Mouse (Mus musculus): ENCODE measurements around the gene Ecm1. TPM values are rescaled to one million over a fixed set of nuclear protein-coding genes. Genes with fewer than 3 reads are reported as not detected.

Ecm1 gene
- polyA plus RNA-seq, 1 experiment from 2014 or later, result 174 TPM

DNA sequence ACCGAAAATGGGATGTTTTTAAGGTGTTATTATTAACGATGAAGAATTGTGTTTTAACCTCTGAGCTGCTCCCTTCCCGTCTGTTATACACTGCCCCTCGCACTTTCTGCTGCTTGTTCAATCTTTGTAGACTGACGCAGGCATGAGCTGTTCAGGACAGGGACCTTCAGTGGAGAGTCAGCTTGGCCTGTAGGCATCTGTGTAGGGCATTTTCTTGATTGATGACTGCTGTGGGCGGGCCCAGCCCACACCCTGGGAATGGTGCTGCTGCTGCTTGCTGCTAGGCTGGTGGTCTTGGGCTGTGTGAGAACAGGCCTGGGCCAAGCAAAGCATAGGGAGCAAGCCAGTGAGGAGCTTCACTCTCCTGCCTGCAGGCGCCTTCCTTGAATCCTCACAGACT lies 8.9 kb downstream of the Ecm1 start:
- Histone ChIP-seq H3K4me2 (replicated peaks; ENCODE audit: low read depth, low read length) (no peak overlapping the region), H3K27me3 (ENCODE audit: insufficient read depth, low read length) (no peaks in the 10 kb centered on the region), H3K4me3 (ENCODE audit: low read length) (no peak overlapping the region), H3K9me3 (ENCODE audit: low read length) (no peaks in the 10 kb centered on the region), H3K4me1 (ENCODE audit: insufficient read depth, low read length) (0 out of 2 replicates have a peak, but pooled peaks cover 9% of the 10 kb centered on the region), H3K27ac (ENCODE audit: low read length) (no peak overlapping the region), H3K9ac (replicated peaks; ENCODE audit: low read length) (no peak overlapping the region), H3K36me3 (ENCODE audit: insufficient read depth, low read length) (peaks cover 3% of the 10 kb centered on the region; the same call in 1 of the 2 replicates)
- no peak for ATAC-seq (ENCODE audit: low FRiP score, low TSS enrichment)
- 76% methylated on average over 7 of the region's 7 CpGs for WGBS

GRCm38 (mm10) chr3:95728906-95729305 lies 10.5 kb downstream of the Ecm1 start:
- Histone ChIP-seq H3K4me3 (ENCODE audit: low read length) (no peak overlapping the region), H3K9me3 (ENCODE audit: low read length) (no peaks in the 10 kb centered on the region), H3K9ac (replicated peaks; ENCODE audit: low read length) (no peak overlapping the region), H3K4me1 (ENCODE audit: insufficient read depth, low read length) (0 out of 2 replicates have a peak, but pooled peaks cover 9% of the 10 kb centered on the region), H3K4me2 (replicated peaks; ENCODE audit: low read depth, low read length) (no peak overlapping the region), H3K36me3 (ENCODE audit: insufficient read depth, low read length) (no peaks in the 10 kb centered on the region), H3K27ac (ENCODE audit: low read length) (no peak overlapping the region), H3K27me3 (ENCODE audit: insufficient read depth, low read length) (no peaks in the 10 kb centered on the region)
- ATAC-seq (ENCODE audit: low FRiP score, low TSS enrichment), result no peak
- 91% methylated on average over 2 of the region's 2 CpGs for WGBS

DNA sequence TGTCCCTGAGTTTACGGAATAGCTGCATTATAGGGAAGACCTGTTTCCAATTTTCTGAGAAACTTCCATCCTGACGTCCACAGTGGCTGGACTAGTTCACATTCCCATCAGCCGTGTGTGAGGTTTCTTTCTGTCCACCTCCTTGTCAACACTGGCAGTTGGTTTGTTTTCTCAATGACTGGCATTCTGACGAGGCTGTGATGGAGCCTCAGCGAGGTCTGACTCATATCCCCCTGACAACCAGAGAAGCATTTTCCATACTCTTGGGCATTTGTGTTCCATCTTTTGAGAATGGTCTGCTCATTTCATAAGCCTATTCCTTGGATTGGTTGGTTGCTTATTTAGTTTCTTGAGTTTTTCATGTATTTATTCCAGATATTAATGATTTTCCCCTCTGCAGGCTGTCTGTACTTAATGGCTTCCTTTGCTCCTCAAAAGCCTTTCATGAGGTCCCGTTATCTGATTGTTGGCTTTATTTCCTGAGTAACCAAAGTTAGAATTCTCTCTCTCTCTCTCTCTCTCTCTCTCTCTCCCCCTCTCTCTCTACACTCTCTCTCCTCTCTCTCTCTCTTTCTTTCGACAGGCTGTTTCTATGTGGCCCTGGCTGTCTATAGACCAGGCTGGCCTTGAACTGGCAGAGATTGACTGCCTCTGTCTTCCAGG lies 12.5 kb downstream of the Ecm1 start:
- 56% methylated on average over 7 of the region's 7 CpGs for WGBS

GRCm38 (mm10) chr3:95725863-95726262 lies 13.5 kb downstream of the Ecm1 start:
- no peak for ATAC-seq (ENCODE audit: low FRiP score, low TSS enrichment)
- H3K27ac ChIP-seq (ENCODE audit: low read length), result no peak overlapping the region
- H3K9ac ChIP-seq (replicated peaks; ENCODE audit: low read length), result no peak overlapping the region
- H3K9me3 ChIP-seq (ENCODE audit: low read length), result no peaks in the 10 kb centered on the region
- no peaks in the 10 kb centered on the region for H3K27me3 ChIP-seq (ENCODE audit: insufficient read depth, low read length)
- 85% methylated on average over 7 of the region's 7 CpGs for WGBS
- H3K4me1 ChIP-seq (ENCODE audit: insufficient read depth, low read length), result no peaks in the 10 kb centered on the region
- no peak overlapping the region for H3K4me2 ChIP-seq (replicated peaks; ENCODE audit: low read depth, low read length)
- no peak overlapping the region for H3K4me3 ChIP-seq (ENCODE audit: low read length)
- no peaks in the 10 kb centered on the region for H3K36me3 ChIP-seq (ENCODE audit: insufficient read depth, low read length)

More for the DNA sequence above, 12.5 kb downstream of the Ecm1 start:
- no peaks in the 10 kb centered on the region for H3K9me3 ChIP-seq (ENCODE audit: low read length)
- no peaks in the 10 kb centered on the region for H3K27me3 ChIP-seq (ENCODE audit: insufficient read depth, low read length)
- H3K4me2 ChIP-seq (replicated peaks; ENCODE audit: low read depth, low read length), result no peak overlapping the region
- H3K4me3 ChIP-seq (ENCODE audit: low read length), result no peak overlapping the region
- no peak for ATAC-seq (ENCODE audit: low FRiP score, low TSS enrichment)
- no peaks in the 10 kb centered on the region for H3K4me1 ChIP-seq (ENCODE audit: insufficient read depth, low read length)
- H3K9ac ChIP-seq (replicated peaks; ENCODE audit: low read length), result no peak overlapping the region
- no peak overlapping the region for H3K27ac ChIP-seq (ENCODE audit: low read length)
- H3K36me3 ChIP-seq (ENCODE audit: insufficient read depth, low read length), result no peaks in the 10 kb centered on the region

DNA sequence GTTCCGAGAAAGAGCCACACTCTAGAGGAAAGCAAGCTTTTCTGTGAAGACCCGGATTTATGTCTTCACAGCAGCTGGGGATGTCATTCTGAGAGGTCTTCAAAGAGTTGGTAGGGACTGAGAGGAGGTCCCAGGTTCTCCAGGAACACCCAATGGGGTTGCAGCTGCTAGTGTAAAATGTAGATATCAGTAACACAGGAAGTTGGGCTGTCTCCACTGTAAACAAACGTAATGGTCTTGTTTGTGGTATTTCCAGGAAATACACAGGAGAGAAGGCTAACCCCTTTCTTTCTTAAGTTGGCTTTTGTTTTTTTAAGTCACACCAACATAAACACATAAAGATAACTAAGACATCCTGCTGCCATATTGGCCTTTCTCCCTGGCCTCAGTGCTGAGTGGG lies 17.0 kb downstream of the Ecm1 start:
- Histone ChIP-seq H3K27ac (ENCODE audit: low read length) (no peak overlapping the region), H3K9me3 (ENCODE audit: low read length) (no peaks in the 10 kb centered on the region), H3K4me2 (replicated peaks; ENCODE audit: low read depth, low read length) (no peak overlapping the region), H3K36me3 (ENCODE audit: insufficient read depth, low read length) (no peaks in the 10 kb centered on the region), H3K4me1 (ENCODE audit: insufficient read depth, low read length) (no peaks in the 10 kb centered on the region), H3K27me3 (ENCODE audit: insufficient read depth, low read length) (no peaks in the 10 kb centered on the region), H3K9ac (replicated peaks; ENCODE audit: low read length) (no peak overlapping the region), H3K4me3 (ENCODE audit: low read length) (no peak overlapping the region)
- ATAC-seq (ENCODE audit: low FRiP score, low TSS enrichment), result no peak
- WGBS, result 53% methylated on average over 3 of the region's 3 CpGs

DNA sequence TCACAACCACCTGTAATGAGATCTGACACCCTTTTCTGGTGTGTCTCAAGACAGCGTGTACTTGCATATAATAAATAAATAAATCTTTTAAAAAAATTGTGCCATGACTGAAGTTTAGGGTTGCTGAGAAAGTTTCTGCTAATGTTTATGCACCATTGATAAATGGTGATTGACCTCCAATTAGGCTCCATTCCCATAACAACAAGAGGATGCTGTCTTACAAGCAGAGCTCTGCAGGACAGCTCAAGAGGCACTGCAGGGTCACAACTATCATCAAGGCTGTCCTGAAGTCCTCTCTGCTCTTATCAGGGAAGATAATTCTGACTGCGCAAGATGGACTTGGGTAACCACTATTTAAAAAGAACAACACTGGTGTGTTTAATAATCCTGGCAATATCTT lies 21.2 kb downstream of the Ecm1 start:
- Histone ChIP-seq H3K27me3 (ENCODE audit: insufficient read depth, low read length) (no peaks in the 10 kb centered on the region), H3K9me3 (ENCODE audit: low read length) (no peaks in the 10 kb centered on the region), H3K4me2 (replicated peaks; ENCODE audit: low read depth, low read length) (no peak overlapping the region), H3K27ac (ENCODE audit: low read length) (no peak overlapping the region), H3K9ac (replicated peaks; ENCODE audit: low read length) (no peak overlapping the region), H3K4me1 (ENCODE audit: insufficient read depth, low read length) (no peaks in the 10 kb centered on the region), H3K36me3 (ENCODE audit: insufficient read depth, low read length) (peaks cover 2% of the 10 kb centered on the region; the same call in 1 of the 2 replicates), H3K4me3 (ENCODE audit: low read length) (no peak overlapping the region)
- whole genome bisulfite sequencing, result 91% methylated on average over 2 of the region's 2 CpGs
- ATAC-seq (ENCODE audit: low FRiP score, low TSS enrichment), result no peak

GRCm38 (mm10) chr3:95716075-95716474 lies 23.3 kb downstream of the Ecm1 start:
- ATAC-seq (ENCODE audit: low FRiP score, low TSS enrichment), result no peak
- H3K4me2 ChIP-seq (replicated peaks; ENCODE audit: low read depth, low read length), result no peak overlapping the region
- no peaks in the 10 kb centered on the region for H3K9me3 ChIP-seq (ENCODE audit: low read length)
- H3K27me3 ChIP-seq (ENCODE audit: insufficient read depth, low read length), result no peaks in the 10 kb centered on the region
- no peak overlapping the region for H3K4me3 ChIP-seq (ENCODE audit: low read length)
- peaks cover 4% of the 10 kb centered on the region; the same call in 1 of the 2 replicates for H3K36me3 ChIP-seq (ENCODE audit: insufficient read depth, low read length)
- no peak overlapping the region for H3K9ac ChIP-seq (replicated peaks; ENCODE audit: low read length)
- no peak overlapping the region for H3K27ac ChIP-seq (ENCODE audit: low read length)
- WGBS, result 89% methylated on average over 1 of the region's 1 CpGs
- no peaks in the 10 kb centered on the region for H3K4me1 ChIP-seq (ENCODE audit: insufficient read depth, low read length)

DNA sequence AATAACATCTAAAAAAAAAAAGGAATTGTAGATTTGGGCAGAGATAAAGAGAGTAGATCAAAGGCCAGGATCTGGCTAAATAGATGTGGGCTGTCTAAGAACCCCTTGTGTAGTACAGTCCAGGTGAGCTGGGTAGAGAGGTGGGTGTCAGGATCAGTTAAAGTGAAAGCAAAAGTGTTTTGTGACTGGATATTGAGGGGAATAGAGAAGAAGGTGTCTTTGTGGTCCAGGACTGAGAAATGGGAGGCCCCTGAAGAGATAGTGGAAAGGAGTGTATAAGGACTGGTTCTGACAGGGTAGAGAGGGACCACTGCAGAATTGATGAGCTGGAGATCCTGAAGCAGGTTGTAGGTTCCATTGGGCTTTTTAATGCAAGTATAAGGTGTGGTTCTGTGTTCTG lies 29.4 kb downstream of the Ecm1 start:
- Histone ChIP-seq H3K9ac (replicated peaks; ENCODE audit: low read length) (no peak overlapping the region), H3K4me2 (replicated peaks; ENCODE audit: low read depth, low read length) (no peak overlapping the region), H3K36me3 (ENCODE audit: insufficient read depth, low read length) (peaks cover 4% of the 10 kb centered on the region; the same call in 1 of the 2 replicates), H3K27me3 (ENCODE audit: insufficient read depth, low read length) (no peaks in the 10 kb centered on the region), H3K9me3 (ENCODE audit: low read length) (no peaks in the 10 kb centered on the region), H3K4me1 (ENCODE audit: insufficient read depth, low read length) (0 out of 2 replicates have a peak, but pooled peaks cover 2% of the 10 kb centered on the region), H3K27ac (ENCODE audit: low read length) (no peak overlapping the region), H3K4me3 (ENCODE audit: low read length) (no peak overlapping the region)
- ATAC-seq (ENCODE audit: low FRiP score, low TSS enrichment), result no peak

- Histone ChIP-seq H3K9me3 (ENCODE audit: low read length) (no peaks in the 10 kb centered on the region), H3K9ac (replicated peaks; ENCODE audit: low read length) (no peak overlapping the region), H3K36me3 (ENCODE audit: insufficient read depth, low read length) (peaks cover 4% of the 10 kb centered on the region; the same call in 1 of the 2 replicates), H3K4me3 (ENCODE audit: low read length) (no peak overlapping the region), H3K27ac (ENCODE audit: low read length) (no peak overlapping the region), H3K4me2 (replicated peaks; ENCODE audit: low read depth, low read length) (no peak overlapping the region), H3K27me3 (ENCODE audit: insufficient read depth, low read length) (no peaks in the 10 kb centered on the region), H3K4me1 (ENCODE audit: insufficient read depth, low read length) (0 out of 2 replicates have a peak, but pooled peaks cover 2% of the 10 kb centered on the region)
- WGBS, result 85% methylated on average over 4 of the region's 4 CpGs
- ATAC-seq (ENCODE audit: low FRiP score, low TSS enrichment), result no peak
Measured at GRCm38 (mm10) chr3:95709044-95709443, 30.3 kb downstream of the Ecm1 start.

DNA sequence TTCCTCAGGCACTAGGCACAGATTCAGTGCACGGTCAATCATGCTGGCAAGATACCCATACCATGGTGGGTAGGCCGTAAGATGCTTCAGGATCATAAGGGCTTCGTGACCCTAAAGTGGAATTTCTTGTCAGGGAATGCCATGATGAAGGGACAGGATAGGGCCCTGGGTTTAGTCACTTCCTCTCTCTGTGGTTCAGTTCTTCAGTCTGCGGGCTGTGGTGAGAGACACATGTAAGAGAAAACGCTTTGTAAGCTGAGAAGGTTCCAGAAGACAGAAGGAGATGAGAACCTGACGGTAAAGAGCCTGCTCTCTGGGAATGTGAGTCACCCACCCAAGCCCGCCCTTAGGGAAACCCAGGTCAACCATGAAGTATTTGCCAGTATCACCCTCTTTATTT lies 31.9 kb downstream of the Ecm1 start:
- Histone ChIP-seq H3K4me3 (ENCODE audit: low read length) (no peak overlapping the region), H3K27ac (ENCODE audit: low read length) (no peak overlapping the region), H3K36me3 (ENCODE audit: insufficient read depth, low read length) (no peaks in the 10 kb centered on the region), H3K27me3 (ENCODE audit: insufficient read depth, low read length) (no peaks in the 10 kb centered on the region), H3K9me3 (ENCODE audit: low read length) (no peaks in the 10 kb centered on the region), H3K4me2 (replicated peaks; ENCODE audit: low read depth, low read length) (no peak overlapping the region), H3K9ac (replicated peaks; ENCODE audit: low read length) (no peak overlapping the region), H3K4me1 (ENCODE audit: insufficient read depth, low read length) (0 out of 2 replicates have a peak, but pooled peaks cover 2% of the 10 kb centered on the region)
- WGBS, result 65% methylated on average over 7 of the region's 7 CpGs
- no peak for ATAC-seq (ENCODE audit: low FRiP score, low TSS enrichment)
